22 mouse cellular contexts compared by ENCODE assay signal in the genomic region with DNA sequence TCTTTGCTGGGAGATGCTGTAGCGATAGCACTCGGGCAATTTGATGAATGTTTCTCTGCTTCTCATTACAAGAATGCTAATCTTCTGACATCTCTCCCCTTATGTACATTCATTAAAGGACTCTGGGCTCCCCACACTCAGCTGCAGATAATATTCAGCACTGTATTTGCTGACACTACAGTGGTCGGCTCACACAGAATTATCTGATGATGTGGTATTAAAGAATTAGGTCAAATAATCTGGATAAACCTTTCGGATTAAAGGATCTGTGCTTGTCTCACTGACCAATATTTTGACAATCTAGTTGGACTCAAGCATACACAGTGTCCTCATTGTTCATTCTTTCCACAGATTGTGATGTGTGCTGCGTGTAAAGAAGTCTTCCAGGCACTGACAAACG.
DNase-seq lines count a peak whose midpoint lies in the region; ATAC-seq and TF ChIP-seq lines count a peak whose summit lies in the region.
"Had no signal": no experiment of that assay in that cellular context is flagged by ENCODE, and none has a peak within 500 bp of the region (broad histone marks: within the 10 kb centered on the region; RNA-seq: fewer than 3 reads in every experiment).

No protein-coding gene starts in this region.

- no peak for ATAC-seq in midbrain, embryonic 13.5 days
- ATAC-seq in midbrain, embryonic 15.5 days (replicated peaks) = no peak
- ATAC-seq: activated CD4-positive, CD25-positive, alpha-beta regulatory T cell, adult 4 months; forebrain, embryonic 14.5 days; forebrain, embryonic 16.5 days; Patski had no signal

- H3K4me1 ChIP-seq in midbrain, embryonic 13.5 days (replicated peaks) = 0 out of 2 replicates have a peak, but pooled peaks cover 7% of the 10 kb centered on the region
- H3K4me1 ChIP-seq in midbrain, embryonic 15.5 days = no peaks in the 10 kb centered on the region
- H3K4me1 ChIP-seq: embryonic facial prominence, embryonic 10.5 days; embryonic facial prominence, embryonic 12.5 days had no signal

- no peak overlapping the region for H3K27ac ChIP-seq in midbrain, embryonic 13.5 days
- no peak overlapping the region for H3K27ac ChIP-seq in midbrain, embryonic 15.5 days
- H3K27ac ChIP-seq: embryonic facial prominence, embryonic 10.5 days; embryonic facial prominence, embryonic 12.5 days had no signal

- no peak overlapping the region for H3K4me3 ChIP-seq in midbrain, embryonic 13.5 days (replicated peaks)
- H3K4me3 ChIP-seq in midbrain, embryonic 15.5 days = no peak overlapping the region
- H3K4me3 ChIP-seq: embryonic facial prominence, embryonic 10.5 days; embryonic facial prominence, embryonic 12.5 days had no signal

- 62% methylated on average over 6 of the region's 6 CpGs for WGBS in midbrain, embryonic 13.5 days
- 45% methylated on average over 6 of the region's 6 CpGs for WGBS in midbrain, embryonic 15.5 days

- no peaks in the 10 kb centered on the region for H3K36me3 ChIP-seq in midbrain, embryonic 13.5 days
- no peaks in the 10 kb centered on the region for H3K36me3 ChIP-seq in midbrain, embryonic 15.5 days (replicated peaks)
- H3K36me3 ChIP-seq: embryonic facial prominence, embryonic 10.5 days; embryonic facial prominence, embryonic 12.5 days had no signal

- 0 out of 2 replicates have a peak overlapping the region, but pooled peaks have one; percentile 1 for H3K9ac ChIP-seq in midbrain, embryonic 13.5 days (replicated peaks)
- H3K9ac ChIP-seq in midbrain, embryonic 15.5 days = no peak overlapping the region
- H3K9ac ChIP-seq: embryonic facial prominence, embryonic 12.5 days had no signal

- TF ChIP-seq CTCF in brain, embryonic 14.5 days (IDR thresholded peaks at IDR 0.05; ENCODE audit: borderline replicate concordance, extremely low read depth, insufficient read depth, insufficient read length) = no peak

- H3K4me2 ChIP-seq in midbrain, embryonic 13.5 days (replicated peaks) = no peak overlapping the region
- H3K4me2 ChIP-seq in midbrain, embryonic 15.5 days = no peak overlapping the region
- H3K4me2 ChIP-seq: embryonic facial prominence, embryonic 12.5 days had no signal

- TF ChIP-seq POLR2A in brain, embryonic 14.5 days (IDR thresholded peaks at IDR 0.05; ENCODE audit: borderline replicate concordance, extremely low read depth, insufficient read depth, insufficient read length, poor library complexity, severe bottlenecking) = no peak

- H3K9me3 ChIP-seq in midbrain, embryonic 13.5 days = no peaks in the 10 kb centered on the region
- H3K9me3 ChIP-seq in midbrain, embryonic 15.5 days = no peaks in the 10 kb centered on the region
- H3K9me3 ChIP-seq: embryonic facial prominence, embryonic 10.5 days; embryonic facial prominence, embryonic 12.5 days had no signal

- peak; percentile 32 for DNase-seq in brain, embryonic 14.5 days (ENCODE audit: low read depth)
- DNase-seq in retina, embryonic 14.5 days (ENCODE audit: low spot score) = peak; percentile 10
- DNase-seq in retina, postnatal 7 days (ENCODE audit: low read depth, low spot score) = peak; percentile 72
- no peak for DNase-seq in right cerebral cortex, postnatal 4 days
- DNase-seq in layer of hippocampus, postnatal 10 days (ENCODE audit: low spot score in 2 of 2) = no peak
- DNase-seq in frontal cortex, postnatal 36 days (ENCODE audit: low spot score in 2 of 2) = no peak
- DNase-seq: adrenal gland, adult 2 months; adrenal gland, postnatal 10 days; adrenal gland, postnatal 25 days; cerebellum, adult 11-12 months; cerebellum, adult 2 months; cerebellum, adult 9-10 months; cerebellum, postnatal 10 days; cerebellum, postnatal 25 days had no signal

- H3K27me3 ChIP-seq in midbrain, embryonic 13.5 days = no peaks in the 10 kb centered on the region
- no peaks in the 10 kb centered on the region for H3K27me3 ChIP-seq in midbrain, embryonic 15.5 days (replicated peaks)
- H3K27me3 ChIP-seq: Patski had no signal

Comparison
In these comparisons a context has a peak if more than half of its experiments do, and no peak if none do; other contexts are left out.
1. DNase-seq: peak in brain, embryonic 14.5 days (single experiment), retina, embryonic 14.5 days (single experiment) and retina, postnatal 7 days (single experiment); none in right cerebral cortex, postnatal 4 days (single experiment), layer of hippocampus, postnatal 10 days (0 of 2) and frontal cortex, postnatal 36 days (0 of 2).